Mouse (Mus musculus) heart, embryonic 14.5 days (tissue): Measurements from ENCODE around the gene Sag. TPM values are rescaled to one million over a fixed set of nuclear protein-coding genes. Genes with fewer than 3 reads are reported as not detected.
A peak's percentile ranks its signal among the peaks of the same experiment; 100 is the strongest.

Experiments
- ATAC-seq: fragments of 200-750 bp; cut with Nextera tagmentation; 2 replicates; pipeline ENCODE4 v1.8.0; 2017; ENCODE audit warnings: low read depth, moderate TSS enrichment; ENCODE audit not compliant: insufficient number of reproducible peaks, insufficient read depth, low FRiP score
- H3K27ac ChIP-seq, 2 experiments: fragments of 200-500 bp in 1 of 2; fragments of 300-500 bp in 1 of 2; sonication (generic) in 1 of 2; replicated peaks in 1 of 2; 2 replicates each; pipeline ENCODE4 v1.5.1; 2012 to 2014; ENCODE audit warnings: low read depth in 2 of 2, low read length in 2 of 2, control low read depth in 1 of 2, mild to moderate bottlenecking in 1 of 2, mixed read lengths in 1 of 2; ENCODE audit not compliant: control insufficient read depth in 1 of 2, insufficient read depth in 1 of 2
- H3K27me3 ChIP-seq: fragments of 300-500 bp; sonication (generic); 2 replicates; pipeline ENCODE4 v1.6.1; 2014; ENCODE audit warnings: mild to moderate bottlenecking, low read length, control low read depth; ENCODE audit not compliant: control insufficient read depth, insufficient read depth
- H3K36me3 ChIP-seq: fragments of 300-500 bp; sonication (generic); 2 replicates; pipeline ENCODE4 v1.6.1; 2014; ENCODE audit warnings: mild to moderate bottlenecking, control low read depth, low read length, mixed read lengths; ENCODE audit not compliant: control insufficient read depth, insufficient read depth
- H3K4me1 ChIP-seq, 2 experiments: fragments of 200-500 bp in 1 of 2; fragments of 300-500 bp in 1 of 2; sonication (generic) in 1 of 2; 2 replicates each; pipeline ENCODE4 v1.6.1; 2012 to 2014; ENCODE audit warnings: low read length in 2 of 2, control low read depth in 1 of 2, mixed read lengths in 1 of 2; ENCODE audit not compliant: control insufficient read depth in 2 of 2, insufficient read depth in 2 of 2
- H3K4me2 ChIP-seq: fragments of 300-500 bp; sonication (generic); 2 replicates; pipeline ENCODE4 v1.6.1; 2014; ENCODE audit warnings: mild to moderate bottlenecking, low read length
- H3K4me3 ChIP-seq, 2 experiments: fragments of 200-500 bp in 1 of 2; fragments of 300-500 bp in 1 of 2; sonication (generic) in 1 of 2; 2 replicates each; pipeline ENCODE4 v1.5.1; 2012 to 2014; ENCODE audit warnings: low read length in 2 of 2, mild to moderate bottlenecking in 2 of 2, control low read depth in 1 of 2, low read depth in 1 of 2, moderate library complexity in 1 of 2; ENCODE audit not compliant: control insufficient read depth in 1 of 2, insufficient read depth in 1 of 2
- H3K9ac ChIP-seq: fragments of 300-500 bp; sonication (generic); 2 replicates; pipeline ENCODE4 v1.6.1; 2014; ENCODE audit warnings: mild to moderate bottlenecking, low read length
- H3K9me3 ChIP-seq: fragments of 300-500 bp; sonication (generic); 2 replicates; pipeline ENCODE4 v1.6.1; 2016; ENCODE audit warnings: low read length, control low read depth; ENCODE audit not compliant: control insufficient read depth
- WGBS: fragments of 180-500 bp; shearing (Covaris S2); extraction: QIAGEN DNeasy Blood & Tissue Kit; methylation state at CpG from one replicate; pipeline ENCODE4 v1.1.7; 2014; 5-methylcytosine and 5-hydroxymethylcytosine counted together
- polyA plus RNA-seq: library from polyadenylated mRNA; unstranded; fragments of >200 nt; fragmentation: Nextera tagmentation; extraction: Ambion mirVana; gene quantifications from 2 replicates; pipeline ENCODE4 v1.2.1, GENCODE M21; 2014

Sag gene
- polyA plus RNA-seq, result 0.97 and 1.1 TPM in 2 replicates

DNA sequence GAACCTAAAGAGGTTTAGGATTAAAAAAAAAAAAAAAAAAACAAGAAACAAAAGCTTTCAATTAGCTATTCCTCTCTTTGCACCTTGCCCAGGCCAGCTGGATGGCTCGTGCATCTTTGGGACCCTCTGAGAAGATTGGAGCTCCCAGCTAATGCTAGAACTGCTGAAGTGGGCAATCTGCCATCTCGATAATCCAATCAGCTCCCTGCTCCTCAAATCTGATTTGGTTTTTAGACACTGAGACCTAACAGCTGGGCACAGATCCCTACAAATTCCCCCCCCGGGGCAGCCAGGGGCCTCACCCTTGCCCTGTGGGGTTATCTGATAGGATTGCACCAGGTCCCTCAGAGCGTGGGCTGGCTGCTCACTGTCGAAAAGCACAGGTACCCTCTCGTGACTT lies at the start of gene Sag:
Sag (plus strand) TSS at position 105 of the 400 bp plus-strand sequence.
- no peaks in the 10 kb centered on the region for H3K4me1 ChIP-seq
- H3K4me3 ChIP-seq, result no peak within 1 kb of the TSS
- no peak for ATAC-seq
- 51% methylated on average over 6 of the region's 6 CpGs for WGBS
- H3K27me3 ChIP-seq, result no peaks in the 10 kb centered on the region
- H3K27ac ChIP-seq, result no peak within 1 kb of the TSS
- no peak within 1 kb of the TSS for H3K4me2 ChIP-seq
- no peak within 1 kb of the TSS for H3K9ac ChIP-seq
- H3K36me3 ChIP-seq, result no peaks in the 10 kb centered on the region
- no peaks in the 10 kb centered on the region for H3K9me3 ChIP-seq

DNA sequence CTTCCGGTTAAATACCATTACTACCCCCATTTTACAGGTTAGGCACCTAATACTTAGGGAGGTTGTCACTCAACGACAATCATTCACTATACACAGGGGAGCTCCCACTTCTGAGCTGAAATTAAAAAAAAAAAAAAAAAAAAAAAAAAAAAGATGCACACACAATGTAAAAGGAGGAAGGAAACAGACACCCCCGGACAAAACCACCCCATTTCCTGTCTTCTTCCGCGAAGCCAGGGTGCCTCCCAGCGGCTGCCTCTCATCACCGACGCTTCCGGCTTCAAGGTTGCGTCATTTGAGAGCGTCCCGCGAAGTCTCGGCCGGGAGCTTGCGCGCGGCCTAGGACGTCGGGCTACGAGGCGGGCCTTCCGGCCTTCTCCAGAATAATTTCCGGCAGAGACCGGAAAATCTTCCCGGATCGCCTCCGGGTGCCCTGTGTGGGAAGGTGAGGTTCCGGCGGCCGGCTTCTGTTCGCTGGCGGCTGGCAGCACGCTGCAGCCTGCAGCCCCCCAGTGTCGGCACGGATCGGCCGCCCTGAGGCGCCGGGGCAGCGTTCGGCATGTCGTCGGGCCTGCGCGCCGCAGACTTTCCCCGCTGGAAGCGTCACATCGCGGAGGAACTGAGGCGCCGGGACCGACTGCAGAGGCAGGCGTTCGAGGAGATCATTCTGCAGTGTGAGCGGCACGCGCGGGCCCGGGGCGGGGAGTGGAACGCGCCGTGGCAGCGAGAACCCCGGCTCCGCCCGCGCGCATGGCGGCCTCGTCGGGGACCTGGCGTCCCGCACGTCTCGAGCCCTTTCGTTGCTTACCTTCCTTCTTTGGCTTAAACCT lies 47.6 kb upstream of the Sag start, which contains the start of gene Atg16l1:
Atg16l1 (plus strand) TSS at position 230 of the 830 bp plus-strand sequence.
- peak; percentile 93 for ATAC-seq
- Histone ChIP-seq H3K4me1 (peaks cover 2 to 8% of the 10 kb centered on the region in 2 experiments; a peak in 3 of 4 replicates), H3K27me3 (no peaks in the 10 kb centered on the region), H3K4me2 (peak within 1 kb of the TSS; percentile 89), H3K9me3 (no peaks in the 10 kb centered on the region), H3K9ac (peak within 1 kb of the TSS; percentile 98), H3K36me3 (peaks cover 19% of the 10 kb centered on the region), H3K27ac (peak within 1 kb of the TSS; percentile 78 to 91), H3K4me3 (peak within 1 kb of the TSS; percentile 88 to 100)
- WGBS, result under 1% methylated on average over 71 of the region's 79 CpGs

DNA sequence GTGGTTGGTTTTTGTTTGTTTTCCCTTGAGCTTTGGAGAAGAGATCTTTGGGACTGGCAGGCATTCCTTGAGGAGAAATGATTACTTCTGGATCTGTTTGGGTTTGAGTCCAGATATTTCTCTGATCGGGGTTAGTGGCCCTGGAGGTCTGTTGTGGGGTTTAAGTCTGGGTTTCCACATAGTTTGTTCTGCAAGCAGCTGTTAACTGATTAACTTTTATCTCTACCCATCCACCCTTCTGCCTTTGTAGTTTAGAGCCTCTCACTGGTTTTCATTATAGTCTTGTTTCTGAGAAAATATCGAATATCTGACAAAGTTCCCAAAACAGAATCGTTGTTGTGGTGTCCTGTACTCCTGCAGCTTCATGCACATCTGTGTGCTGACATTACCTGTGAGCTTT lies 39.7 kb upstream of the Sag start:
- H3K4me2 ChIP-seq, result no peak overlapping the region
- no peak overlapping the region for H3K9ac ChIP-seq
- no peak overlapping the region for H3K27ac ChIP-seq
- H3K4me1 ChIP-seq, result no peaks in the 10 kb centered on the region
- H3K36me3 ChIP-seq, result peaks cover 95% of the 10 kb centered on the region
- H3K9me3 ChIP-seq, result no peaks in the 10 kb centered on the region
- whole genome bisulfite sequencing, result 82% methylated on average over 3 of the region's 3 CpGs
- H3K4me3 ChIP-seq, result no peak overlapping the region
- H3K27me3 ChIP-seq, result no peaks in the 10 kb centered on the region
- ATAC-seq, result no peak

DNA sequence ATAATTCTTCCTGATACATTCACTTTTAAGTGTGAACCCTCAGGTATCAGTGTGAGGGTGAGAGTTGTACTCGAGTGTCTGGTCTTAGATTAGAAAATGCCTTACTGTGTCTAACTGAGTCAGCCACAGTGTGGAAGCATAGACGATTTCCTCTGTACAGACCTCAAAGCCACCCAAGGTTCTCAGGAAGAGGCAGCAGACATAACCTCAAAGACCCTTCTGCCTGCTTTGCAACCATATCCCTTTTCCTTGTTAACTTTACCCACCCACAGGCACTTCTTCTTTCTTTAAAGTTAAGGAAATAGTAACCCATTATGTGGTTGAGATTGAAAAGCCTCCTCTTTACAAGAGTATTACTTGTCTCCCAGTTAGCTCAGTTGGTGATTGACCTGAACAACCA lies 37.7 kb upstream of the Sag start:
- Histone ChIP-seq H3K27me3 (no peaks in the 10 kb centered on the region), H3K36me3 (peaks cover 94% of the 10 kb centered on the region), H3K4me1 (no peaks in the 10 kb centered on the region), H3K27ac (no peak overlapping the region), H3K4me3 (no peak overlapping the region), H3K4me2 (no peak overlapping the region), H3K9ac (no peak overlapping the region), H3K9me3 (no peaks in the 10 kb centered on the region)
- 80% methylated on average over 2 of the region's 2 CpGs for WGBS
- no peak for ATAC-seq

DNA sequence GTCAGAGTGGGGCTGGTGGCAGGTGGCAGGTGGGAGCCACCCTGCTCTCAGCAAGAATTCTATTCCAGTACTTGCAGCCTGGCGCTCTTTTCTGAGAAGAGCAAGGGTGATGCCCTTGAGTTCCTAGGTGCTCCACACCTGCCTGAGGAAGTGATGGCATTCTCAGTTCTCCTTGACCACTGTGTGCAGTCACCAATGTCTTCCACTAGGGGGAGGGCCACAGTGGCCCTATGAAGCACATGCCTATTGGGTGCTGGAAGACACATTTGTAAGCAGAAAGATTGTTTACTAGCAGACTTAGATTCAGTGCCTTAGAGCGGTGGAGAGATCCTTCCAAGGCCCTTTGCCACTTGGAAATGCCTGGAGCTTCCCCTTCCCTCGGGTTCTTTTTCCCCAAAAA lies 37.2 kb upstream of the Sag start:
- H3K27ac ChIP-seq, result no peak overlapping the region
- H3K4me2 ChIP-seq, result no peak overlapping the region
- no peaks in the 10 kb centered on the region for H3K27me3 ChIP-seq
- ATAC-seq, result no peak
- H3K36me3 ChIP-seq, result peaks cover 94% of the 10 kb centered on the region
- H3K9ac ChIP-seq, result no peak overlapping the region
- H3K4me3 ChIP-seq, result no peak overlapping the region
- H3K4me1 ChIP-seq, result no peaks in the 10 kb centered on the region
- no peaks in the 10 kb centered on the region for H3K9me3 ChIP-seq
- 91% methylated on average over 3 of the region's 3 CpGs for WGBS

DNA sequence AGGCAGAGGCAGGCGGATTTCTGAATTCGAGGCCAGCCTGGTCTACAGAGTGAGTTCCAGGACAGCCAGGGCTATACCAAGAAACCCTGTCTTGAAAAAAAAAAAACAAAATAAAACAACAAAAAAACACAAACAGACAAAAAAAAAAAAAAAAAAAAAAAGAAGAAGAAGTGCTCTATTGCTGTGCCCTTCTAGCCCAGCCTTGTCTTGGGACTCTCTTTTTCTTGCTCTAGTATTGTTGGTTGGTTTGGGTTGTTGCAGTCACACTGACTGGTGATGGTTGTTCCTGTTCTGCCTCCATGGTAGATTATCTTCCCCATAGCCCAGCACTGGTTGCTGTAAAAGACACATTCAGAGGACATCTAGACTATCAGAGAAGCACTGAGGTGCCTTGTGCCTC lies 34.2 kb upstream of the Sag start:
- H3K4me3 ChIP-seq, result no peak overlapping the region
- H3K4me2 ChIP-seq, result no peak overlapping the region
- H3K27me3 ChIP-seq, result no peaks in the 10 kb centered on the region
- 94% methylated on average over 2 of the region's 2 CpGs for WGBS
- no peak overlapping the region for H3K27ac ChIP-seq
- H3K9me3 ChIP-seq, result no peaks in the 10 kb centered on the region
- peaks cover 93% of the 10 kb centered on the region for H3K36me3 ChIP-seq
- H3K9ac ChIP-seq, result no peak overlapping the region
- no peaks in the 10 kb centered on the region for H3K4me1 ChIP-seq
- no peak for ATAC-seq

DNA sequence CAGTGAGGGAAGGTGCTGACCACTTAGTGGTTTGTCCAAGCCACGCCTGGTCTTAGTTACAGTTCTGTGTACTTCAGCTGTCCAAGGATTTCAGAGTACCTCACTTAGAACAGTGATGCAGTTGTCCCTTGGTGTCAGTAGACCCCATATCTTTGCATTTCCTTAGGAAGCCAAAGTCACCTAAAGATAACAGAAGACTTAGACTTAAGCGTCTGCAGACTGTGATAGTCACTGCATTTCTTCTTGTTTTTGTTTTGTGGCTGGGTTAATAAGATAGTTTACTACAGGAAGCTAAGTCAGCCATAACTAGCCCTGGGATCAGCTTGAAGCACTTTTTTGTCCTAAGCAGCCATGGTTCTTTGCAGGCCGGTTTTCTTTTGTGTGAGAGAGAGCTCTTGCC lies 33.0 kb upstream of the Sag start:
- peaks cover 93% of the 10 kb centered on the region for H3K36me3 ChIP-seq
- H3K4me1 ChIP-seq, result no peaks in the 10 kb centered on the region
- no peaks in the 10 kb centered on the region for H3K9me3 ChIP-seq
- 72% methylated on average over 3 of the region's 3 CpGs for WGBS
- no peak overlapping the region for H3K27ac ChIP-seq
- no peak for ATAC-seq
- H3K4me3 ChIP-seq, result no peak overlapping the region
- H3K27me3 ChIP-seq, result no peaks in the 10 kb centered on the region
- no peak overlapping the region for H3K9ac ChIP-seq
- no peak overlapping the region for H3K4me2 ChIP-seq

DNA sequence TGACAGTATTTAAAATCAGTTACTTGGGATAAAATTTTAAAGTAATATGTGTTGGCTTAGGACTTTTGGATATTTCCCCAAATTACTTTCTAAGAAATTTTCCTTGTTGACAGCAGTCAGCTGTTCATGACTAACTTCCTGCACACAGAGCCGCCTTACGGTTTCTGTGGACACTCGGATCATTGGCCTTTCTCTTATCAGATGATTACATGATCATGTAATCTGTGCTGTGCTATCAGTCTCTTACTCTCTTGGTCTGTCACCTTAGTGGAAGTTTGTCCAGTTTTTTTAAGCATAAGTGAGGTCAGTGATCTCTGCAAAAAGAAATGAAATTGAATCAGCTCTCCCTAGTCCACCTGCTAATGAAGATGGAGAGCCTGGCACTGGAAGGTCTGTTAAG lies 31.8 kb upstream of the Sag start:
- Histone ChIP-seq H3K4me2 (no peak overlapping the region), H3K4me1 (no peaks in the 10 kb centered on the region), H3K9me3 (no peaks in the 10 kb centered on the region), H3K36me3 (peaks cover 93% of the 10 kb centered on the region), H3K9ac (no peak overlapping the region), H3K27me3 (no peaks in the 10 kb centered on the region), H3K4me3 (no peak overlapping the region), H3K27ac (no peak overlapping the region)
- no peak for ATAC-seq
- WGBS, result 85% methylated on average over 3 of the region's 3 CpGs
